Mouse (Mus musculus): ENCODE measurements around the gene Smpdl3a. TPM values are rescaled to one million over a fixed set of nuclear protein-coding genes. Genes with fewer than 3 reads are reported as not detected.

Smpdl3a gene
- 10 to 100 TPM; 56.2 to 66.5 TPM for total RNA-seq (2021)
- long read RNA-seq, experiment 1, transcript Smpdl3a-201 (8 exons, 1,961 nt), result major isoform, 52 of 63 reads
- long read RNA-seq, experiment 1, partial matches to known transcripts, result 1 of 63 reads
- long read RNA-seq, experiment 1, other reads (novel, unspliced or antisense), result 10 of 63 reads
- long read RNA-seq, experiment 2, transcript Smpdl3a-201 (8 exons, 1,961 nt), result major isoform, 41 of 48 reads
- long read RNA-seq, experiment 2, partial matches to known transcripts, result 4 of 48 reads
- long read RNA-seq, experiment 2, other reads (novel, unspliced or antisense), result 3 of 48 reads

- no peak for DNase-seq
Measured at GRCm38 (mm10) chr10:57794018-57794417, at the start of gene Smpdl3a. Gene Smpdl3a (plus strand): TSS chr10:57794335.

GRCm38 (mm10) chr10:57745452-57745851, 48.7 kb upstream of the Smpdl3a start:
- no peak for DNase-seq

- DNase-seq, result no peak
Measured at GRCm38 (mm10) chr10:57747127-57747526, 47.0 kb upstream of the Smpdl3a start.

GRCm38 (mm10) chr10:57753343-57753742, 40.8 kb upstream of the Smpdl3a start:
- DNase-seq, result no peak

DNA sequence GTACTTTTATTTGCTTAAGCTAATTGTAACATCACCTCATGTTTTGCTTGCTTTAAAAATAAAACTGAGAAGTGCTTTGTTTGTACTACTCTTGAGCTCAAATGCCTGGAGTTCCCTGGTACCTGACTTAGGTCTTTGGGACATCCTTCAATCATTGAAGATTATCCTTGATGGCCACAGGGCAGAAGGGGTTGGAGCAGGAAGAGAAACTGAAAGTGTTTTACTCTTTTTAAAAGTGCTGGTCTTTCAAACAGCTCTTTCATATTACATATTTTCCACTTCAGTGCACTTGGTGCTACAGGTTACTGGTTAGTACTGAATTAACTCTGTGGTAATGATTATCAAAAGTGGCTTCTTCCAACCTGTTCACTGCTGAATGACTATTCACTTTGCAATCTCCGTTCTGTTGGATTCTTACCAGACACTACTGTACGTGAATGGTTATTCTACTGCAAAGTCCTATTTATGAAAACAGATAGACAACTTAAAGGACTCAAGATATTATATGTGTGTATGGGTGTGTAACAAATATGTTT, 38.9 kb upstream of the Smpdl3a start:
- DNase-seq, result no peak

DNA sequence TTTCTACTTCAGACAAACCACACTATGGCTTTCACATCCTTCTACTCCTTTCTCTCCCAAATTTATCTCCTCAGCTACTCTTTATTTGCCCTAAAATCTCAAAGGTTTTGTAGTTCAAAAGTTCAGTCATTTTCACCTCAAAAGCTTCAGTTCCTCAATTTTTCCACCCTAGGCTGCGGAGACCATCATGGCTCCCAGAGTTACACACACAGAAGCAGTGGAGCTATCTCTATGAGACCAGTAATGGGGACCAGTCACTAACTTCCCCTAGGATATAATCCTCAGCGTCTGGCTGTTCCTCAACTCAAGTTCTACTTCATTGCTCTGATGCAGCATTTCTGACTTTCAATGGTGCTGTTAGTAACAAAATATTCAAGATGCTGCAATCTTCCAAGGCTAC, 35.1 kb upstream of the Smpdl3a start:
- no peak for DNase-seq

GRCm38 (mm10) chr10:57760694-57761093, 33.4 kb upstream of the Smpdl3a start:
- no peak for DNase-seq

DNA sequence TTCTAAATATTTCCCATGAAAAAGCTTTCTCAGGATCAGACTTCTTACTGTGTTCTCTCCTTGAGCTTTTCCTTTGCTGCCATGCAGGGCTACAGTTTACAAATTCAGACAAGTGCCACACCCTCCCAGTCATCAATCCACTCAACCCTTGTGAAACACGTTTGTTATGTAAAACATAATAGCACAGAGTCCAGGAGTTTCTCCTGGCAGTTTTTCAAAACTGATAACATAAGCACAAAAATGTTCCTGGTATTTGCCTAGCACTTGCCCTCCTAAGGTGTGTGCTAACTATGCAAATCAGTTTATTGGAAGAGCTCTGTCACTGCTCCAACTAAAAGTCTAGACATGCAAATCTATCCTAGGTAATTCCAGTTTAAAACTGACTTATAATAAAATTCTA, 31.1 kb upstream of the Smpdl3a start:
- no peak for DNase-seq

DNA sequence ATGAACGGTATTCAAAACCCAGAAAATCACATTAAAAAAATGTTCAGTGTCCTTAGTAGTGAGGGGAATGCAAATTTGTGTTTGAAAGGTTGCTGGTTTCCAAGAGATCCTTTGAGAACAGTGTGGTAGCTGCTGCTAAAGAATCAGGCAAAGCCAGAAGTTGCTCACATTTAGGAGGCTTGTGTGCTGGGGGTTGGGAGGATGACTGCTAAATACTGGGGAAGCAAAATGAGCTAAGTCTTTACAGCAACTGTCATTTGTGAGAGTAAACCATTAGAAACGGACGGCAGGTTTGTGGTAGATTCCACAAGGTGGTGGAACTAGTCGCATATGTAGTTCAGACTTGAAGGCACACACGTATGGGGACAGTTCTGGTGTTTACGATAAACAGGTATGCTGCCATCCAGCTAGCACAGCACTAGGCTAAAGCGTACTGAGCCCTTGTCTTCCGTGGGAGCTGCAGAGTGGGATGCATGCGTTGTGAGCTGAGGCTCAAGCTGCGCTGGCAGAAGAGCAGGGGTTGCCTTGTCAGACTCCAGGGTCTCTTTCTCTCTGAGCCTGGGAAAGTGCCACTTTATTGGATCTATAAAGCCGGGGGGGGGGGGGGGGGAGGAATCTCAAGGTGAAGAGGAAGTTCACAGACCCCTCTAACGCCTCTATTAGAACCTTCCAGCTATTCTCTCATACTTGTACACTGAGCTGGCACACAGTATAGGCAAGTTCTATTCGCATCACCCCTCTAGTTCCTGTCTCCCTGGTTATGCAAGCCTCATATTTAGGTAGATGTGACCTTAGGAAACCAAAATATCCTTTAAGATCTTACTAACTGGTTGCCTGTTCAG, 10.6 kb upstream of the Smpdl3a start:
- DNase-seq, result no peak

DNA sequence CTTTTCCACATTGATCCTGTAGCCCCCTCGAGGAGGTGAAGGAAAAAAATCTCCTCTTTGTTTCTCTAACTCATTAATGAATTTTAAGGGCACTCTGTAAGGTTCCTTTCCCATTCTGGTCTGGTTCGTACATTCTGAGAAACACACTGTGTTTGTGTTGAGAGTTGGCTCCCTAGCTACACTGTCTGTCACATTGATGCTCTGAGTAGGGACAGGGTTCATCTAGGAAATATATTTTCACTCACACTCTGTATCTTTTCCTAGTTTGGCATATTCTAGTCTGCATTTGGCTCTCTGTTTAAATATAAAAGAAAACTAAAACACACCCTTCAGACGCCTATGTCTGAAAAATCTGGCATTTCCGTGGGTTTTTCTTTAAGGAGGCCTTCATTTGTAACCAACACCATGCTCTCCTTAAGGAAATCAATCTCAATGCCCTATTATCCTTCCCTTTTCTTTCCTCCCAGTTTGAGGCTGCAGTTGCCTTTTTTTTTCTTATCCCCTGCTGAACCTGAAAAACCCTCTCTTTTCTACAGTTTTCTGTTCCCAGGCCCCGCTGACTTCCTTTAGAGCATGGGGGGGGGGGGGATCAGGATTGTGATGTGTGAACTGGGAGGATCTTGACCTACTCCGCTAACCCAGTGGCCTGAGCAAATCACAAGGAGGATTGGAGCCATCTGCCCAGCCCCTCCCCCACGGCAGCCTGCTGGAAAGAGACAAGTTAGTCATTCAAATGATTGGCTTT, 9.8 kb upstream of the Smpdl3a start:
- DNase-seq, result peak; percentile 56 to 61

DNA sequence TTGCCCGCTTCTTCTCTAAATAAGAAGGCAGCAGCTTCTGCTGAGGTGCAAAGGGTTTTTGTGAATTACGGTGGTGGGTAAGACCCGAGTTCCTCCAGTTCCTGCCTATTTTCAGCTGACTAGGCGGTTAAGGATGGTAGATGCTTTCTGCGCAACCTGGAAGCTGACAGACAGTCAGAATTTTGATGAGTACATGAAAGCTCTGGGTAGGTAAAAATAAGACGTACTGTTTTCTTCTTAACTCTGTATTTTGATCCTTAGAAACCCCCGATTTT, 9.3 kb upstream of the Smpdl3a start, which contains the start of gene Fabp7:
TSS of gene Fabp7 (plus strand) at position 6 of the 275 bp plus-strand sequence.
- no peak for DNase-seq

DNA sequence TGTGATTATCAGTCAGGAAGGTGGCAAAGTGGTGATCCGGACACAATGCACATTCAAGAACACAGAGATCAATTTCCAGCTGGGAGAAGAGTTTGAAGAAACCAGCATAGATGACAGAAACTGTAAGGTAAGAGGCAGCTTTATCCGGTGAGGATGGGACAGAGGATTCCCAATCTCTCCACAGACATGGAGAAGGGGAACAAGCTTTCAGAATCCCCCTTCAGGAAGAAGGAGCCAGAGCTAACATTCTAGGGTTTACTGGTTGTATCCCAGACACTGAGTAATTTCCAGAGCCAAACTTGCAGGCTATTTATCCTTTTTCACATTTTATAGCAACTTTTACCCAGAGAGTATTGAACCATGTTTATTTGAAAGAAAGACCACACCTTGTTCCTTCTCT, 8.6 kb upstream of the Smpdl3a start:
- no peak for DNase-seq

GRCm38 (mm10) chr10:57792957-57793356, 1.2 kb upstream of the Smpdl3a start:
- no peak for DNase-seq

DNA sequence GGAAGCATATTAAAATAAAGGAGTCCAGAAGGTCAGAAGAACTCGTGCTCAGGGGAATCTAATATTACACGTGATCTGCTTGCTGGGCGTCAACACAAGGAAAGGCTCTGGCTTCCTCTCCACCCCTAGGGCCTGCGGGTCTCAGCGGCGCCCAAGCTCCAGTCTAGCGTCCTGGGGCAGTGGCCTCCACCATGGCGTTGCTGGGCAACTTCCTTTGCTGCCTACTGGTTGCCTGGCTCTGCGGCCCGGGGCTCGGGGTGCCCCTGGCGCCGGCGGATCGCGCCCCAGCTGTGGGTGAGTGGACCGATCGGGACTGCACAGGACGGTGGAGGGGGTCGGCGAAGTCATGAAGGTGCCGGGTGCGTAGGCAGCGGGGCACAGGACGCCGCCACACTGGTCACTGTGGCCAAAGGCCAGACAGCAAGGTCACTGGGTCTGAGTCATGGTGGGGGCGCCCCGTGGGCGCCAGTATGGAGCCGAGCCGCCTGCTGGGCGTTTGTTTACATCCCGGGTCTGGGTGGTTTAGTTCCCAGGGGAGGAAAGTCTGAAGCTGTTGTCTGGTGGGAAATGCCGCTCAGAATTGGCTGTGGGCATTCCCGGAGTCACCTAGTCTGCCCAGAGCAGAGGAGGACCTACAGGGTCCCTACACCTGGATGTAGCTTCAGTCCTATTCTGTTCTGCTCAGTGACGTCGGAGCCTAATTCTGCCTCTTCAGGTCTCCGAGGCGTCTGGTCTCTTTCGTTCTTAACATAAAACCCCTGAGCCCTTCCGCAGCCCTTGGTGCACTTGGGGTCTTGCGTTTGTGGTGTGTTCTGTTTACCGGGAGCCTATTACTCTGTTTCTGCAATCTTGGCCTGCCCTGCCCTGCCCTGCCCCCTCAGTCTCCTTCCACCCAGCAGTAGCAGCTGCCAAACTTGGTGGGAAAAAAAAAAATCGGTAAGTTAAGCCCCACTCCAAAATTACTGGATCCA, 641 bp downstream of the Smpdl3a start:
- DNase-seq, result peak; percentile 78 to 79

DNA sequence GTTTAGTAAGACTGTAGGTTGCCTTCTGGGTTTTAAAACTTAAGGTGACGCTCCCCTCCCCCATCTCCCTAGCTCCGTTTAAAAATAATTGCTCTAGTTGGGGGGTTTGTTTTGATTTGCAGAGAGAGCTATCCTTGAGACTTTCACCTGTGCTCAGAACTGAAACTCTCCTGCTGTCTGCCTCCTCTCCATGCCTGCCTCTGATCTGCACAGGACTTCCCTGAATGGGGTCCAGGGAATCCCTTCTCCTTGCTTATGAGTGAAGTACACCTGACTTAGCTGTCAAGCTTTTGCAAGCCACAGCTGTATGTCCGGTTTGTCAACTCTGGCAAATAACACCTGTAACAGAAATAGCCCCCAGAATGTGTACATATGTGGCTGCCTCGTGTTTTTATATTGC, 1.4 kb downstream of the Smpdl3a start:
- no peak for DNase-seq

GRCm38 (mm10) chr10:57796057-57796456, 1.9 kb downstream of the Smpdl3a start:
- peak; percentile 22 to 46 for DNase-seq

- peak in 1 of 2 experiments; percentile 7 for DNase-seq
Measured at GRCm38 (mm10) chr10:57799486-57799885, 5.4 kb downstream of the Smpdl3a start.

DNA sequence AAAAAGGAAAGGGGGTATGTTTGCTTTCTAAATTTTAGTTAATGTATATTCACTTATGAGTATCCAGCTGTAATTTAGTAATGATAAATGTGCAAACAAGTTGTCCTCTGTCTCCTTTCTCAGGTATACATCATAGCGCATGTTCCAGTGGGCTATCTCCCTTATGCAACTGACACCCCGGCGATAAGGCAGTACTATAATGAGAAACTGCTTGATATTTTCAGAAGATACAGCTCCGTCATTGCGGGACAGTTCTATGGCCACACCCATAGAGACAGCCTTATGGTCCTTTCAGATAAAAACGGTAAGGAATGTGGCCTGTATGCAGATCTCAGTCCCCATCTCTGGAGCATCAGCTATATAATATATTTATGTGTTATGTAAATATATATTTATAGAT, 13.6 kb downstream of the Smpdl3a start:
- no peak for DNase-seq

DNA sequence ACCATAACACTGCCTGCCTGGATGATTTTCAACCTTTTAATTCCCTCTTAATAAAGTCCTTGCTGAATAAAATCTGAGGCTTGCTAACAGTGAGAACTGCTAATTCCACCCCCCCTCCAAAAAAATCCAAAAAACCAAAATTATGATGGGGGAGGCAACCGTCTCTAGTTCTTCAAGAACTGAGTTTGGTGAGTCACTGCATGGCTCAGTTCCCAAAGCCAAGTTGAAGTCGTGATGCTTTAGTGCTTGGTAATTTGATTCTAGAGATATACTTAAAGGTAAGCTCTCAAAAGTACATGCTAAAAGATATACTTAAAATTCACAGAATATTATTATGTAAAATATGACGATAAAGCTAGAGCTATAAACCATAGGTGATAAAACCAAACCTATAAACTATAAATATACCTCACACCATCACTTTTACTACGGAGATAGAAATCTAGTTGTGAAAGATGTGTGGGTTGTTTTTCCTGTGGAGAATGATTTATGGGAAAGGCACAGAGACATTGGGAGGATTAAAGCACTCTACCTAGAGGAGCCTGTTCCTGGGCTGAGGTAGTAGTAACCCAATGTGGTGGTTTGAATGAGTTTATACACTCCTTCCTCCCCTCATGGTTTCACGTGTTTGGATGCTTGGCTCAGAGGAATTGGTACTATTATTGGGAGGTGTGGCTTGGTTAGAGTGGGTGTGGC, 18.2 kb downstream of the Smpdl3a start:
- DNase-seq, result no peak

DNA sequence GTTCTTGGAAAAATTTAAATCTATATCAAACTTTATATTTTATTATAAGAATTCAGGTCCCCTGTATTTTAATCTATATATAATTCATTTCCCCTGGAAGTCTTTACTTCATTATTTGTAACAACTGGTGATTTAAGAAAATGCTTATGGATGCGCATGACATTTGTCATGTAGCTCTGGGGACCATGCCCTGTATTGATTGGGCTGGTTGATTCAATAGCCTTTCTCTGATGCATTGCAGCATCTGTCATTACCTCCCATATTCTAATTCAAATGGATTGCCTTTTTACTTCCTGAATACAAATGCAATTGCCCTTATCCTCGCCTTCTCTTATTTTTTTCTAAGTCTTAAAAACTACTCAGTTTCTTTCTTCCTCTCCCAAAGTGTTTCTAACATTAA, 20.2 kb downstream of the Smpdl3a start:
- no peak for DNase-seq

DNA sequence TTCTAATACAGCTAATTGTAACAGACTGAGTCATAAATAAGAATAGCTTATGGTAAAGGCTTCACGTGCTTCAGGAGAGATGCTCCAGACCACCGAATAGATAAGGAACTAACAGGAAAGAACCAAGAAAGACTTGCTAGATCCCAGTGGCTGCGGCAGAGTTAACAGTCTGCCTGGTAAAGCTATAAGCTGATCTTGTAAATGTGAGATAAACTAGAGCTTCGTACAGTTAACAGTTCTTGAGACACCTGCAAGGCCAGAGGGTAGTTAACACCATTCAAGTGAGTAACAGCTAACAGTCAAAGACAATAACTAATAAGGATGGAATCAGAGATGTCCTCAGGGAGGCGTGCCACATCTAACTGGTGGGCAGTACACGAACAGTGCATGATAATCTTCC, 21.7 kb downstream of the Smpdl3a start:
- DNase-seq, result no peak

Measured in heart, adult 18-20 months (tissue).